ENCODE assay signal across 16 mouse cellular contexts in genomic region chr6:113179195-113179733, GRCm38 (mm10). TPM values are rescaled to one million over a fixed set of nuclear protein-coding genes. Genes with fewer than 3 reads are reported as not detected.
DNase-seq lines count a peak whose midpoint lies in the region; ATAC-seq and TF ChIP-seq lines count a peak whose summit lies in the region.
"Had no signal": no experiment of that assay in that cellular context is flagged by ENCODE, and none has a peak within 500 bp of the region (broad histone marks: within the 10 kb centered on the region; RNA-seq: fewer than 3 reads in every experiment).

No protein-coding gene starts in this region.

- ATAC-seq in forebrain, embryonic 12.5 days (ENCODE audit: low FRiP score) = peak; percentile 40
- ATAC-seq in hindbrain, embryonic 14.5 days (ENCODE audit: low FRiP score) = peak; percentile 50; the same call in 1 of the 2 replicates
- peak; percentile 40 for ATAC-seq in midbrain, embryonic 15.5 days (replicated peaks)
- no peak for ATAC-seq in liver, postnatal 0 days

- no peaks in the 10 kb centered on the region for H3K9me3 ChIP-seq in forebrain, embryonic 12.5 days
- no peaks in the 10 kb centered on the region for H3K9me3 ChIP-seq in forebrain, embryonic 10.5 days
- H3K9me3 ChIP-seq in hindbrain, embryonic 14.5 days (ENCODE audit: control insufficient read depth, low read length) = no peaks in the 10 kb centered on the region
- H3K9me3 ChIP-seq in midbrain, embryonic 15.5 days = no peaks in the 10 kb centered on the region
- H3K9me3 ChIP-seq in liver, postnatal 0 days (ENCODE audit: low read length) = no peaks in the 10 kb centered on the region

- peak overlapping the region; percentile 71 for H3K27ac ChIP-seq in forebrain, embryonic 12.5 days
- H3K27ac ChIP-seq in forebrain, embryonic 10.5 days = no peak overlapping the region
- peak overlapping the region; percentile 79 for H3K27ac ChIP-seq in hindbrain, embryonic 14.5 days
- H3K27ac ChIP-seq in midbrain, embryonic 15.5 days = peak overlapping the region; percentile 76
- H3K27ac ChIP-seq in liver, postnatal 0 days (ENCODE audit: low read depth) = no peak overlapping the region
- H3K27ac ChIP-seq: embryonic facial prominence, embryonic 12.5 days; liver, embryonic 14.5 days had no signal

- no peak for TF ChIP-seq CTCF in brain, embryonic 14.5 days (IDR thresholded peaks at IDR 0.05; ENCODE audit: borderline replicate concordance, extremely low read depth, insufficient read depth, insufficient read length)
- TF ChIP-seq CTCF in liver, postnatal 0 days (IDR thresholded peaks at IDR 0.05; ENCODE audit: low read depth) = no peak

- H3K27me3 ChIP-seq in forebrain, embryonic 12.5 days = no peaks in the 10 kb centered on the region
- no peaks in the 10 kb centered on the region for H3K27me3 ChIP-seq in forebrain, embryonic 10.5 days (ENCODE audit: poor library complexity, severe bottlenecking)
- no peaks in the 10 kb centered on the region for H3K27me3 ChIP-seq in hindbrain, embryonic 14.5 days (ENCODE audit: control insufficient read depth, insufficient read depth, low read length)
- no peaks in the 10 kb centered on the region for H3K27me3 ChIP-seq in midbrain, embryonic 15.5 days (replicated peaks)
- no peaks in the 10 kb centered on the region for H3K27me3 ChIP-seq in liver, postnatal 0 days (ENCODE audit: insufficient read depth, low read length)

- no peak for TF ChIP-seq EP300 in liver, postnatal 0 days (IDR thresholded peaks at IDR 0.05; ENCODE audit: low read depth)

- no peak overlapping the region for H3K9ac ChIP-seq in forebrain, embryonic 12.5 days
- H3K9ac ChIP-seq in hindbrain, embryonic 14.5 days = peak overlapping the region; percentile 47
- H3K9ac ChIP-seq in midbrain, embryonic 15.5 days = 0 out of 2 replicates have a peak overlapping the region, but pooled peaks have one; percentile 2
- no peak overlapping the region for H3K9ac ChIP-seq in liver, postnatal 0 days (replicated peaks)
- H3K9ac ChIP-seq: embryonic facial prominence, embryonic 12.5 days; liver, embryonic 14.5 days had no signal

- H3K4me2 ChIP-seq in forebrain, embryonic 12.5 days = peak overlapping the region; percentile 34
- H3K4me2 ChIP-seq in hindbrain, embryonic 14.5 days (replicated peaks) = peak overlapping the region; percentile 43
- H3K4me2 ChIP-seq in midbrain, embryonic 15.5 days = peak overlapping the region; percentile 47
- no peak overlapping the region for H3K4me2 ChIP-seq in liver, postnatal 0 days (ENCODE audit: low read depth, low read length)
- H3K4me2 ChIP-seq: embryonic facial prominence, embryonic 12.5 days; heart, embryonic 11.5 days had no signal

- H3K4me1 ChIP-seq in forebrain, embryonic 12.5 days = peaks cover 23% of the 10 kb centered on the region
- H3K4me1 ChIP-seq in forebrain, embryonic 10.5 days = peaks cover 18% of the 10 kb centered on the region
- H3K4me1 ChIP-seq in hindbrain, embryonic 14.5 days (replicated peaks; ENCODE audit: control insufficient read depth, insufficient read depth, low read length) = peaks cover 22% of the 10 kb centered on the region
- peaks cover 23% of the 10 kb centered on the region for H3K4me1 ChIP-seq in midbrain, embryonic 15.5 days
- H3K4me1 ChIP-seq in liver, postnatal 0 days (ENCODE audit: insufficient read depth) = no peaks in the 10 kb centered on the region
- H3K4me1 ChIP-seq: embryonic facial prominence, embryonic 12.5 days had no signal

- DNase-seq in forebrain, embryonic 10.5 days (ENCODE audit: extremely low spot score, low spot score) = no peak
- DNase-seq in brain, embryonic 14.5 days (ENCODE audit: low read depth) = peak; percentile 44
- no peak for DNase-seq in hindbrain, embryonic 14.5 days (ENCODE audit: low spot score)
- no peak for DNase-seq in right cerebral cortex, postnatal 36 days (ENCODE audit: low spot score in 2 of 2)
- DNase-seq in B cell, adult 2 months = no peak
- no peak for DNase-seq in liver, postnatal 0 days
- DNase-seq: gastrocnemius, postnatal 10 days; heart, postnatal 36 days; kidney, adult 2 months; kidney, postnatal 4 days; lung, postnatal 14 days had no signal

- whole genome bisulfite sequencing in forebrain, embryonic 12.5 days = 47% methylated on average over 4 of the region's 4 CpGs
- 47% methylated on average over 4 of the region's 4 CpGs for WGBS in forebrain, embryonic 10.5 days
- WGBS in hindbrain, embryonic 14.5 days = 20% methylated on average over 4 of the region's 4 CpGs
- 27% methylated on average over 4 of the region's 4 CpGs for WGBS in midbrain, embryonic 15.5 days
- 41% methylated on average over 4 of the region's 4 CpGs for WGBS in liver, postnatal 0 days (ENCODE audit: insufficient replicate concordance)

- TF ChIP-seq POLR2A in brain, embryonic 14.5 days (IDR thresholded peaks at IDR 0.05; ENCODE audit: borderline replicate concordance, extremely low read depth, insufficient read depth, insufficient read length, poor library complexity, severe bottlenecking) = no peak

- H3K4me3 ChIP-seq in forebrain, embryonic 12.5 days (replicated peaks) = no peak overlapping the region
- H3K4me3 ChIP-seq in forebrain, embryonic 10.5 days = no peak overlapping the region
- H3K4me3 ChIP-seq in hindbrain, embryonic 14.5 days (replicated peaks; ENCODE audit: low read length) = 0 out of 2 replicates have a peak overlapping the region, but pooled peaks have one; percentile 3
- H3K4me3 ChIP-seq in midbrain, embryonic 15.5 days = peak overlapping the region; percentile 22; the same call in 1 of the 2 replicates
- H3K4me3 ChIP-seq in liver, postnatal 0 days (ENCODE audit: low read depth, low read length) = no peak overlapping the region
- H3K4me3 ChIP-seq: embryonic facial prominence, embryonic 12.5 days had no signal

- peaks cover 17% of the 10 kb centered on the region for H3K36me3 ChIP-seq in forebrain, embryonic 12.5 days (replicated peaks)
- peaks cover 14% of the 10 kb centered on the region; the same call in 1 of the 2 replicates for H3K36me3 ChIP-seq in forebrain, embryonic 10.5 days (replicated peaks)
- H3K36me3 ChIP-seq in hindbrain, embryonic 14.5 days (replicated peaks; ENCODE audit: control insufficient read depth, insufficient read depth) = peaks cover 21% of the 10 kb centered on the region
- H3K36me3 ChIP-seq in midbrain, embryonic 15.5 days (replicated peaks) = peaks cover 11% of the 10 kb centered on the region; the same call in 1 of the 2 replicates
- H3K36me3 ChIP-seq in liver, postnatal 0 days (replicated peaks; ENCODE audit: insufficient read depth, low read length) = no peaks in the 10 kb centered on the region
- H3K36me3 ChIP-seq: embryonic facial prominence, embryonic 12.5 days had no signal

RNA-seq across cellular contexts. Expression of gene Lhfpl4, which starts 15.9 kb away (rescaled TPM):
- polyA plus RNA-seq in forebrain, embryonic 12.5 days (2016; fragmentation: Nextera tagmentation; extraction: Ambion mirVana) = 30.6 and 35.4 TPM in 2 replicates
- 10.8 and 11.4 TPM in 2 replicates for polyA plus RNA-seq in forebrain, embryonic 10.5 days (2016; fragmentation: Nextera tagmentation; extraction: Ambion mirVana)
- polyA plus RNA-seq in brain, embryonic 14.5 days (2012; rRNA removed) = 55.7 and 93.3 TPM in 2 replicates
- polyA plus RNA-seq in hindbrain, embryonic 14.5 days (2014; fragmentation: Nextera tagmentation; extraction: Ambion mirVana) = 19.9 and 21.1 TPM in 2 replicates
- 75.6 and 80.7 TPM in 2 replicates for polyA plus RNA-seq in midbrain, embryonic 15.5 days (2015; fragmentation: Nextera tagmentation; extraction: Ambion mirVana)
- polyA plus RNA-seq in liver, postnatal 0 days (2015; fragmentation: Nextera tagmentation; extraction: Ambion mirVana) = not detected in 2 replicates
- polyA plus RNA-seq: liver, embryonic 14.5 days had no signal

RNA-seq across cellular contexts. Expression of gene Mtmr14, which starts 58.4 kb away (rescaled TPM):
- 46.2 and 50.0 TPM in 2 replicates for polyA plus RNA-seq in forebrain, embryonic 12.5 days (2016; fragmentation: Nextera tagmentation; extraction: Ambion mirVana)
- 42.0 and 45.1 TPM in 2 replicates for polyA plus RNA-seq in forebrain, embryonic 10.5 days (2016; fragmentation: Nextera tagmentation; extraction: Ambion mirVana)
- 38.6 and 51.5 TPM in 2 replicates for polyA plus RNA-seq in brain, embryonic 14.5 days (2012; rRNA removed)
- 36.3 and 36.7 TPM in 2 replicates for polyA plus RNA-seq in hindbrain, embryonic 14.5 days (2014; fragmentation: Nextera tagmentation; extraction: Ambion mirVana)
- polyA plus RNA-seq in midbrain, embryonic 15.5 days (2015; fragmentation: Nextera tagmentation; extraction: Ambion mirVana) = 40.1 and 40.4 TPM in 2 replicates
- polyA plus RNA-seq in liver, postnatal 0 days (2015; fragmentation: Nextera tagmentation; extraction: Ambion mirVana) = 15.1 and 16.1 TPM in 2 replicates

Comparison
In these comparisons a context has a peak if more than half of its experiments do, and no peak if none do; other contexts are left out.
1. H3K27ac ChIP-seq: peak in forebrain, embryonic 12.5 days (single experiment), hindbrain, embryonic 14.5 days (single experiment) and midbrain, embryonic 15.5 days (single experiment); none in forebrain, embryonic 10.5 days (single experiment) and liver, postnatal 0 days (single experiment).
2. H3K4me3 ChIP-seq: peak in hindbrain, embryonic 14.5 days (single experiment) and midbrain, embryonic 15.5 days (single experiment); none in forebrain, embryonic 12.5 days (single experiment), forebrain, embryonic 10.5 days (single experiment) and liver, postnatal 0 days (single experiment).
3. H3K9ac ChIP-seq: peak in hindbrain, embryonic 14.5 days (single experiment) and midbrain, embryonic 15.5 days (single experiment); none in forebrain, embryonic 12.5 days (single experiment) and liver, postnatal 0 days (single experiment).
4. RNA of gene Lhfpl4, which starts 15.9 kb away (polyA plus RNA-seq): 55.7 to 93.3 TPM in brain, embryonic 14.5 days, 75.6 to 80.7 TPM in midbrain, embryonic 15.5 days, 30.6 to 35.4 TPM in forebrain, embryonic 12.5 days, 19.9 to 21.1 TPM in hindbrain, embryonic 14.5 days and 10.8 to 11.4 TPM in forebrain, embryonic 10.5 days; not detected in liver, postnatal 0 days; every median in the first group is over 10 times any median in the second.